Mouse (Mus musculus) granulocyte monocyte progenitor cell, adult 5-6 weeks (primary cell): ENCODE results near the gene Wfdc1. TPM values are rescaled to one million over a fixed set of nuclear protein-coding genes. Genes with fewer than 3 reads are reported as not detected.

ENCODE experiments used
- ATAC-seq: replicated peaks from 2 replicates; pipeline ENCODE4 v1.8.0; 2016; ENCODE audit warnings: mild to moderate bottlenecking, moderate TSS enrichment, inconsistent platforms; ENCODE audit not compliant: poor library complexity, severe bottlenecking
- total RNA-seq, 2 experiments: library from RNA; stranded (forward) in 1 of 2; stranded (reverse) in 1 of 2; fragments of 200-712, 200-1000 nt in 1 of 2; fragments of >200 nt in 1 of 2; fragmentation: Nextera tagmentation in 1 of 2; gene quantifications; 2 replicates each; pipeline ENCODE4 v1.2.3; 2014 to 2017

Gene Wfdc1
- total RNA-seq, 2 experiments from 2014 or later: not detected

- no peak for ATAC-seq
These were observed 58.4 kb downstream of the Wfdc1 start for GRCm38 (mm10) chr8:119724596-119724995.

- no peak for ATAC-seq
These were observed 60.9 kb downstream of the Wfdc1 start for GRCm38 (mm10) chr8:119727093-119727492.

- no peak for ATAC-seq
These were observed 62.3 kb downstream of the Wfdc1 start for GRCm38 (mm10) chr8:119728351-119728895.

- ATAC-seq: no peak
These were observed 65.9 kb downstream of the Wfdc1 start for GRCm38 (mm10) chr8:119732072-119732471.

DNA sequence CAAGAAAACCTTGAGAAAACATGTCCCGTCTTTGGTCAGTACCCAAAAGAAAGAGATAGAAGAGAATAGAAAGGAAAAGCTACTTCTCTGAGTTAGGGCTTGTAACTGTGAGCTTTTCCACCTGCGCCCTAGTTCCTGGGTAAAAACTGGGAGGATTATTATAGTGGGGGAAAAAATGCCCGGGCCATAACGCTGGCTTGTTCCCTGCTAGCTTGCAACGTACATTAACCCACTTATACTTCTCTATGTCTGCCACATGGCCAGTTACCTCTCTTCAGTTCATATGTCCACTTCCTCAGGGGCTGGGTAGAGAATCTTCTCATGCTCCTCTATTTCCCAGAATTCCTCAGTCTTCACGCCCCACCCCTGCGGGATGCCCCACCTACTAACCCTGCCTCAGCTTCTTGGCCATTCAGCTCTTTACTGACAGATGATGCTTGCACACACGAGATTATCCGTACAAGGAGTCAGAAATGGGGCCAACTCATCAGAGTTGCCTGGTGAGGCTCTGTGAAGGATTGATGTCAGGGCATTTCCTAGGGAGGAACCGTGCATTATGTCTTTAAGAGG, 70.3 kb downstream of the Wfdc1 start:
- no peak for ATAC-seq

GRCm38 (mm10) chr8:119737093-119737900, 71.1 kb downstream of the Wfdc1 start:
- ATAC-seq: no peak

Other genes with a start within 250 kb of the Wfdc1 start
- 1.0 and 4.3 TPM in 2 replicates for gene Osgin1, start 232.2 kb upstream of the Wfdc1 start, total RNA-seq (2014; fragmentation: Nextera tagmentation)
- 0.93 and 1.8 TPM in 2 replicates for gene Osgin1, start 232.2 kb upstream of the Wfdc1 start, total RNA-seq (2017)
- not detected in 2 replicates for gene Necab2, start 219.6 kb upstream of the Wfdc1 start, total RNA-seq (2014; fragmentation: Nextera tagmentation)
- gene Necab2, start 219.6 kb upstream of the Wfdc1 start, total RNA-seq (2017): not detected in 2 replicates
- not detected in 2 replicates for gene Slc38a8, start 164.7 kb upstream of the Wfdc1 start, total RNA-seq (2014; fragmentation: Nextera tagmentation)
- not detected in 2 replicates for gene Slc38a8, start 164.7 kb upstream of the Wfdc1 start, total RNA-seq (2017)
- gene Mbtps1, start 107.6 kb upstream of the Wfdc1 start, total RNA-seq (2014; fragmentation: Nextera tagmentation): 56.5 and 57.3 TPM in 2 replicates
- 44.0 and 46.6 TPM in 2 replicates for gene Mbtps1, start 107.6 kb upstream of the Wfdc1 start, total RNA-seq (2017)
- 23.8 and 29.1 TPM in 2 replicates for gene Hsdl1, start 91.2 kb upstream of the Wfdc1 start, total RNA-seq (2014; fragmentation: Nextera tagmentation)
- 34.7 and 50.2 TPM in 2 replicates for gene Hsdl1, start 91.2 kb upstream of the Wfdc1 start, total RNA-seq (2017)
- not detected in 2 replicates for gene Dnaaf1, start 91.1 kb upstream of the Wfdc1 start, total RNA-seq (2014; fragmentation: Nextera tagmentation)
- 0.13 TPM in 1 of 2 replicates, not detected in the other for gene Dnaaf1, start 91.1 kb upstream of the Wfdc1 start, total RNA-seq (2017)
- gene Taf1c, start 61.1 kb upstream of the Wfdc1 start, total RNA-seq (2014; fragmentation: Nextera tagmentation): 3.0 and 13.8 TPM in 2 replicates
- gene Taf1c, start 61.1 kb upstream of the Wfdc1 start, total RNA-seq (2017): 6.8 and 11.0 TPM in 2 replicates
- not detected in 2 replicates for gene Adad2, start 53.6 kb upstream of the Wfdc1 start, total RNA-seq (2014; fragmentation: Nextera tagmentation)
- gene Adad2, start 53.6 kb upstream of the Wfdc1 start, total RNA-seq (2017): not detected in 2 replicates
- gene Kcng4, start 30.7 kb upstream of the Wfdc1 start, total RNA-seq (2014; fragmentation: Nextera tagmentation): not detected in 2 replicates
- gene Kcng4, start 30.7 kb upstream of the Wfdc1 start, total RNA-seq (2017): not detected in 2 replicates
- gene Atp2c2, start 33.6 kb downstream of the Wfdc1 start, total RNA-seq (2014; fragmentation: Nextera tagmentation): not detected in 2 replicates
- gene Atp2c2, start 33.6 kb downstream of the Wfdc1 start, total RNA-seq (2017): not detected in 2 replicates
- 7.5 and 11.2 TPM in 2 replicates for gene Tldc1, start 112.1 kb downstream of the Wfdc1 start, total RNA-seq (2014; fragmentation: Nextera tagmentation)
- gene Tldc1, start 112.1 kb downstream of the Wfdc1 start, total RNA-seq (2017): 2.2 and 3.9 TPM in 2 replicates
- gene Cotl1, start 174.2 kb downstream of the Wfdc1 start, total RNA-seq (2014; fragmentation: Nextera tagmentation): 136 and 152 TPM in 2 replicates
- 127 and 150 TPM in 2 replicates for gene Cotl1, start 174.2 kb downstream of the Wfdc1 start, total RNA-seq (2017)
- 2.5 and 5.3 TPM in 2 replicates for gene Klhl36, start 195.9 kb downstream of the Wfdc1 start, total RNA-seq (2014; fragmentation: Nextera tagmentation)
- gene Klhl36, start 195.9 kb downstream of the Wfdc1 start, total RNA-seq (2017): 3.5 and 6.7 TPM in 2 replicates
- gene Usp10, start 244.0 kb downstream of the Wfdc1 start, total RNA-seq (2014; fragmentation: Nextera tagmentation): 91.5 and 110 TPM in 2 replicates
- 56.4 and 69.3 TPM in 2 replicates for gene Usp10, start 244.0 kb downstream of the Wfdc1 start, total RNA-seq (2017)
- gene Gm20388, start 244.5 kb downstream of the Wfdc1 start, total RNA-seq (2014; fragmentation: Nextera tagmentation): 7.1 and 23.8 TPM in 2 replicates
- gene Gm20388, start 244.5 kb downstream of the Wfdc1 start, total RNA-seq (2017): 18.5 and 25.8 TPM in 2 replicates